Mouse (Mus musculus): ENCODE results near the gene Cdh23.

GRCm38 (mm10) chr10:60744543-60745290, 48.4 kb upstream of the Cdh23 start:
- TF ChIP-seq CTCF (IDR thresholded peaks at IDR 0.05) (no peak), EP300 (IDR thresholded peaks at IDR 0.05) (no peak)

Measured in lung, postnatal 0 days (tissue).